20 mouse cellular contexts compared by ENCODE assay signal in the genomic region with DNA sequence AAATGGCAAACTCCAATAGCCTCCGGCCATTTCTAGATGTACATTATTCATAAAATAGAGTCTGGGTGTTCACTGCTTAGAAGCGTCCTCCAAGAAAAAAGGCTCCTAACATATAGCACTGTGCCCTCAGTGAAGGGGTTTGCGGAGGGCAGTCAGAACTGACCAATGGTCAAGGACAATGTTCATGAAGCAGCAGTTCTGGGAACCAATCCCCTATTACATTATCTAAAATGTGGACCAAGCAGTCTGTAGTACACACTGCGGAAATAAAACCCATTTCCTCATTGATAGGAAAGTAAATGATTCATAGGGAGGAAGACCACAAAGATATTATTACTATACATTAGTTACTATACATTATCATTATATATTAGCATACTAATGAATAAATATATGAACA. TPM values are rescaled to one million over a fixed set of nuclear protein-coding genes. Genes with fewer than 3 reads are reported as not detected.
DNase-seq lines count a peak whose midpoint lies in the region; ATAC-seq and TF ChIP-seq lines count a peak whose summit lies in the region.
"Had no signal": no experiment of that assay in that cellular context is flagged by ENCODE, and none has a peak within 500 bp of the region (broad histone marks: within the 10 kb centered on the region; RNA-seq: fewer than 3 reads in every experiment).

No protein-coding gene starts in this region.

- no peak for ATAC-seq in heart, postnatal 0 days (ENCODE audit: insufficient read depth, low read depth)
- no peak for ATAC-seq in midbrain, embryonic 11.5 days (ENCODE audit: low FRiP score)
- no peak for ATAC-seq in midbrain, embryonic 13.5 days
- ATAC-seq: forebrain, postnatal 0 days had no signal

- TF ChIP-seq EP300 in heart, postnatal 0 days (IDR thresholded peaks at IDR 0.05; ENCODE audit: low read depth), result no peak

- no peaks in the 10 kb centered on the region for H3K36me3 ChIP-seq in heart, postnatal 0 days (replicated peaks; ENCODE audit: control insufficient read depth, insufficient read depth, low read length)
- no peaks in the 10 kb centered on the region for H3K36me3 ChIP-seq in midbrain, embryonic 11.5 days (ENCODE audit: control insufficient read depth, insufficient read depth, low read length)
- no peaks in the 10 kb centered on the region for H3K36me3 ChIP-seq in midbrain, embryonic 13.5 days
- no peaks in the 10 kb centered on the region for H3K36me3 ChIP-seq in macrophage (ENCODE audit: inconsistent target)
- H3K36me3 ChIP-seq: embryonic facial prominence, embryonic 15.5 days; hindbrain, embryonic 10.5 days; kidney, embryonic 15.5 days; lung, embryonic 15.5 days had no signal

- H3K27me3 ChIP-seq in heart, postnatal 0 days (ENCODE audit: control insufficient read depth, insufficient read depth, low read length), result no peaks in the 10 kb centered on the region
- H3K27me3 ChIP-seq in midbrain, embryonic 11.5 days (ENCODE audit: control insufficient read depth, insufficient read depth, low read length), result no peaks in the 10 kb centered on the region
- H3K27me3 ChIP-seq in midbrain, embryonic 13.5 days, result no peaks in the 10 kb centered on the region
- H3K27me3 ChIP-seq: embryonic facial prominence, embryonic 15.5 days; kidney, embryonic 15.5 days; lung, embryonic 15.5 days had no signal

- peaks cover 94% of the 10 kb centered on the region for H3K79me2 ChIP-seq in macrophage (ENCODE audit: inconsistent target)

- no peak overlapping the region for H3K9ac ChIP-seq in heart, postnatal 0 days (replicated peaks; ENCODE audit: low read depth, low read length)
- H3K9ac ChIP-seq in midbrain, embryonic 11.5 days (ENCODE audit: low read length), result no peak overlapping the region
- H3K9ac ChIP-seq in midbrain, embryonic 13.5 days (replicated peaks), result no peak overlapping the region
- H3K9ac ChIP-seq: embryonic facial prominence, embryonic 15.5 days; forebrain, postnatal 0 days; kidney, embryonic 15.5 days; lung, embryonic 15.5 days had no signal

- 81% methylated on average over 4 of the region's 4 CpGs for WGBS in heart, postnatal 0 days
- 93% methylated on average over 4 of the region's 4 CpGs for WGBS in midbrain, embryonic 11.5 days
- WGBS in midbrain, embryonic 13.5 days, result 93% methylated on average over 4 of the region's 4 CpGs
- 82% methylated on average over 4 of the region's 4 CpGs for WGBS in macrophage (ENCODE audit: missing documents)

- DNase-seq in heart, postnatal 0 days (ENCODE audit: low spot score), result no peak
- no peak for DNase-seq in heart, postnatal 4 days
- DNase-seq in midbrain, embryonic 11.5 days (ENCODE audit: low spot score, missing footprints), result peak; percentile 64
- DNase-seq in thymus, postnatal 0 days (ENCODE audit: low spot score), result no peak
- no peak for DNase-seq in frontal cortex, postnatal 36 days (ENCODE audit: low spot score in 2 of 2)
- DNase-seq: adrenal gland, postnatal 25 days; cerebellum, adult 18-20 months; cerebellum, postnatal 25 days; forebrain, postnatal 0 days; layer of hippocampus, postnatal 36 days; midbrain, embryonic 14.5 days; thymus, postnatal 36 days had no signal

- H3K9me3 ChIP-seq in heart, postnatal 0 days (replicated peaks; ENCODE audit: control insufficient read depth, low read length), result no peaks in the 10 kb centered on the region
- H3K9me3 ChIP-seq in midbrain, embryonic 11.5 days (ENCODE audit: control insufficient read depth, low read length), result no peaks in the 10 kb centered on the region
- no peaks in the 10 kb centered on the region for H3K9me3 ChIP-seq in midbrain, embryonic 13.5 days
- H3K9me3 ChIP-seq: embryonic facial prominence, embryonic 15.5 days; hindbrain, embryonic 10.5 days; kidney, embryonic 15.5 days; lung, embryonic 15.5 days had no signal

- H3K4me3 ChIP-seq in heart, postnatal 0 days (ENCODE audit: low read depth, low read length), result no peak overlapping the region
- H3K4me3 ChIP-seq in midbrain, embryonic 11.5 days (ENCODE audit: low read depth, low read length), result no peak overlapping the region
- no peak overlapping the region for H3K4me3 ChIP-seq in midbrain, embryonic 13.5 days (replicated peaks)
- H3K4me3 ChIP-seq in macrophage (ENCODE audit: inconsistent target), result no peak overlapping the region
- H3K4me3 ChIP-seq: embryonic facial prominence, embryonic 15.5 days; hindbrain, embryonic 10.5 days; kidney, embryonic 15.5 days; lung, embryonic 15.5 days; myocyte had no signal

- peaks cover 12% of the 10 kb centered on the region for H3K4me1 ChIP-seq in heart, postnatal 0 days (ENCODE audit: control insufficient read depth, insufficient read depth)
- no peaks in the 10 kb centered on the region for H3K4me1 ChIP-seq in midbrain, embryonic 11.5 days (ENCODE audit: control insufficient read depth, insufficient read depth, low read length)
- peaks cover 10% of the 10 kb centered on the region; the same call in 1 of the 2 replicates for H3K4me1 ChIP-seq in midbrain, embryonic 13.5 days (replicated peaks)

- H3K27ac ChIP-seq in heart, postnatal 0 days (ENCODE audit: low read depth), result 0 out of 2 replicates have a peak overlapping the region, but pooled peaks have one; percentile 9
- no peak overlapping the region for H3K27ac ChIP-seq in midbrain, embryonic 11.5 days (ENCODE audit: low read depth, low read length)
- no peak overlapping the region for H3K27ac ChIP-seq in midbrain, embryonic 13.5 days
- H3K27ac ChIP-seq in macrophage, result peak overlapping the region; percentile 97
- H3K27ac ChIP-seq: embryonic facial prominence, embryonic 15.5 days; hindbrain, embryonic 10.5 days; lung, embryonic 15.5 days had no signal

- no peak overlapping the region for H3K4me2 ChIP-seq in heart, postnatal 0 days (ENCODE audit: low read depth, low read length)
- no peak overlapping the region for H3K4me2 ChIP-seq in midbrain, embryonic 11.5 days
- no peak overlapping the region for H3K4me2 ChIP-seq in midbrain, embryonic 13.5 days (replicated peaks)
- H3K4me2 ChIP-seq: embryonic facial prominence, embryonic 15.5 days; heart, embryonic 11.5 days; kidney, embryonic 15.5 days; lung, embryonic 15.5 days had no signal

- TF ChIP-seq CTCF in heart, postnatal 0 days (IDR thresholded peaks at IDR 0.05; ENCODE audit: low read depth), result no peak

RNA-seq across cellular contexts. Expression of gene Tbc1d14, which starts 32.6 kb away (rescaled TPM):
- total RNA-seq in heart, postnatal 0 days (2014; rRNA removed; ENCODE audit: low replicate concordance), result 3.9 and 10.2 TPM in 2 replicates
- polyA plus RNA-seq in heart, postnatal 0 days (2015; fragmentation: Nextera tagmentation; extraction: Ambion mirVana), result 7.7 and 8.3 TPM in 2 replicates
- total RNA-seq in heart, postnatal 4 days (2021), result 10 to 100 TPM; 20.6 to 22.6 TPM
- 41.2 TPM in 2 replicates for polyA plus RNA-seq in midbrain, embryonic 11.5 days (2014; fragmentation: Nextera tagmentation; extraction: Ambion mirVana)
- polyA plus RNA-seq in midbrain, embryonic 13.5 days (2015; fragmentation: Nextera tagmentation; extraction: Ambion mirVana), result 59.7 and 60.0 TPM in 2 replicates
- 100 to 1,000 TPM in 19 of 26 experiments, 10 to 100 TPM in 7; 43.9 to 352 (median 164) TPM for total RNA-seq in macrophage (2018; cell fraction: chromatin; rRNA removed)
- total RNA-seq in macrophage (2018; cell fraction: cytosol; rRNA removed), result 10 to 100 TPM; 14.6 to 67.9 (median 47.5) TPM
- total RNA-seq in macrophage (2018; cell fraction: nucleus; rRNA removed), result 100 to 1,000 TPM in 14 of 26 experiments, 10 to 100 TPM in 12; 28.4 to 157 (median 105) TPM
- polyA plus RNA-seq in macrophage (2018), result 22.5 to 38.4 TPM (median 36.0 TPM) in 3 replicates
- polyA plus RNA-seq in thymus, postnatal 0 days (2015; fragmentation: Nextera tagmentation; extraction: Ambion mirVana), result 22.4 and 22.6 TPM in 2 replicates

Comparison
In these comparisons a context has a peak if more than half of its experiments do, and no peak if none do; other contexts are left out.
1. H3K27ac ChIP-seq: peak in heart, postnatal 0 days (single experiment) and macrophage (single experiment); none in midbrain, embryonic 11.5 days (single experiment) and midbrain, embryonic 13.5 days (single experiment).